Mouse (Mus musculus): ENCODE measurements around the gene Szrd1. TPM values are rescaled to one million over a fixed set of nuclear protein-coding genes. Genes with fewer than 3 reads are reported as not detected.
A peak's percentile ranks its signal among the peaks of the same experiment; 100 is the strongest.

Gene Szrd1
- total RNA-seq, 1 experiment from 2014 or later = 35.3 TPM

- no peak for ATAC-seq (replicated peaks; ENCODE audit: insufficient number of reproducible peaks, low FRiP score, low TSS enrichment, poor library complexity, severe bottlenecking)
Measured at GRCm38 (mm10) chr4:141129190-141129710, 10.3 kb downstream of the Szrd1 start.

DNA sequence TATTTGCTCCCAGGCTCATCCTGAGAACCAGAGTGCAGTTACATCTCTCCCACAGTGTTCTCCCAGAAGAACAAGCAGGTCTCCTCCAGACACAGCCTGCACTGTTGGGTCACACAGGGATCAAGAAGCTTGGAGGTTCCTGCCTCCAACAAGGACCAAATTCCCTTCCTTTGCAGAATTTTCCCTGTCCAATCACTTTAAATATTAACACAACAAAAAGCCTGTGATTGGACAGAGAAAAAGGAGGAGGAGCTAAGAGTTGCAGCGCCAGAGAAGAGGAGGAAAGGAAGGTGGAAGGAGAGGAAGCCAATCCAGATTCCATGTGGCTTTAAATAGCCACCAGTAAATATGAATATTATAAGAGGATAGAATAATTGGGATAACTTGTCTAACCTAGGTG is 16.5 kb downstream of the Szrd1 start:
- ATAC-seq (replicated peaks; ENCODE audit: insufficient number of reproducible peaks, low FRiP score, low TSS enrichment, poor library complexity, severe bottlenecking) = no peak

GRCm38 (mm10) chr4:141122663-141123062 is 16.9 kb downstream of the Szrd1 start:
- no peak for ATAC-seq (replicated peaks; ENCODE audit: insufficient number of reproducible peaks, low FRiP score, low TSS enrichment, poor library complexity, severe bottlenecking)

- ATAC-seq (replicated peaks; ENCODE audit: insufficient number of reproducible peaks, low FRiP score, low TSS enrichment, poor library complexity, severe bottlenecking) = no peak
Measured at GRCm38 (mm10) chr4:141120700-141121099, 18.9 kb downstream of the Szrd1 start.

DNA sequence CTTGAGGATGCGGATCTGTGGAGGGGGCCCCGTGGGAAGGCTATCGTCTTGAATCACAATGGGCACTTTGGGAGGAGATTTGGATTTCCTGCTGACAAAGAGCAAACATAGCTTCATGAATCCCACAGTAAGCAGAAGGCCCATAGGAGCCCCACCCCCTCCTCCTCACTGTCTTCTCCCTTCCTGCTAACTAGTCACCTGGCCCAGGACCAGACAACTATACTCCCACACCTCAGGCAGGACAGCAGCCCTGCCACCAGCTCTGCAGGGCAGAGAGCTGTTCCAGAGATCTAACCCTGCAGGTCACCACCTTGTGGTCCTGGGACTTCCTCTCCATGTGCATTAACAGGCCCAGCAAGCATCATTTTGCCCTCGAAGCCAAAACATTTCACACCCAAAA is 20.9 kb downstream of the Szrd1 start:
- ATAC-seq (replicated peaks; ENCODE audit: insufficient number of reproducible peaks, low FRiP score, low TSS enrichment, poor library complexity, severe bottlenecking) = no peak

- no peak for ATAC-seq (replicated peaks; ENCODE audit: insufficient number of reproducible peaks, low FRiP score, low TSS enrichment, poor library complexity, severe bottlenecking)
Measured at GRCm38 (mm10) chr4:141115398-141115797, 24.2 kb downstream of the Szrd1 start.

DNA sequence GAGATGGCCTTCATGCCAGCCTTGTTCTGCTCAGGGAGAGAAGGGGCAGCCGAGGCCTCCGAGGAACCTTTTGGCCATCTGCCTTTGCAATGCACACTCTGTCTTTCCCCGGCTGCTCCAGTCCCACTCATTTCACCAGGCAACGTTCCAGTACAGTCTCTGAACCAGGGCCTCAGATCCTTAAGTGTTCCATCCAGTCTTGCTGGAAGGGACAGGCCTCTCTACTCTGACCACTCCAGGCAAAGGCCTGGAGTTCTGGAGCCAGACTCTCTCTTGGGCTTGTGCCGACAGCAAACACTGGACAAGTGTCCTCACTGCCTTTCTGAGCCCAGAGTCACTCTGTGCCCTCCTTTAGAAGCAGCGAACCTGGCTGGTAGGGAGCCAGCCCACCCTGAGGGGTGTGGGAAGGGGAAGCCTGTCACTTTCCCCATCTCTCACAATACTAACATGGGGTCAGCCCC is 25.0 kb downstream of the Szrd1 start:
- ATAC-seq (replicated peaks; ENCODE audit: insufficient number of reproducible peaks, low FRiP score, low TSS enrichment, poor library complexity, severe bottlenecking) = no peak

DNA sequence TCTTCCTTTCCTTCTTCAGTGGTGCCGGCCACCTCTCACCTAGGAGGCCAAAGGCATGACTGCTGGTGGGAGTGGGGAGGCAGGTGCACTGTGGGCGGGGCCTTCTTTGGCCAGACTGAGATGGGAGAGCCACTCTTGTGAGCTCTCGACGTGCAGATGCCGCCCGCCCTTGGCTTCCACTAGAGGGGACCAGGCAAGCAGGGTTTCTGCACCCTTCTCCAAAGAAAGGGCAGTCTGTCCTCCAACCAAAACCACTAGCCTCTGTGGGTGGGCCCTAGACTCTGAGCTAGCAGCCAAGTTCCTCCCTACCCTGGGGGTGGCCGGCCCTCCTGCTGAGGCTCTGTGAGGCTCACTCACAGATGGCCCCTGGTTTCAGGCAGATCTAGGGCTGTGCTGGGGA is 25.7 kb downstream of the Szrd1 start:
- no peak for ATAC-seq (replicated peaks; ENCODE audit: insufficient number of reproducible peaks, low FRiP score, low TSS enrichment, poor library complexity, severe bottlenecking)

DNA sequence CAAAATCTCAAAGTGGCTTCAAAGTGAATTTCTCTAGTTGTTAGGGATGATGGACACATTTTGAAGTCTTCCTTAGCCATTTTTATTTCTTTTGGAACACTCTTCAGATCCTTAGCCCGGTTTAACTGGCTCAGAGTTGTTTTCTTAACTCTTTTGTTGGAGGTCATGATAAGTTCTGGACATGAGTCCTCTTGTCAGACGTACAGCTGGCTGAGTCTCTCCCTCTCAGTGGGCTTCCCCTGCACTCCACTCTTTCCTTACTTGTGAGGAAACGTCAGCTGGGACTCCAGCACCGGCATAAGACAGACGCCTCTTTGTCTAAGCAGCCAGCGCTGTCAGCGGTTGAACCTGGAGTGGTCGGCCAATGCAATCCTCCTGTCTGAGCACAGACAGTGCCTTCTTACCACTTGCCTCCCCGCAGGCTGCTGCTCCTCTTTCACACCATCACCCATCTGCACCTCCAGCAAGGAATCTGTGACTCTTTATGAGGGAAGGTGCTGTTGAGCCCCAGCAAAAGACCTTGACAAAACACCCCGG is 31.3 kb downstream of the Szrd1 start:
- ATAC-seq (replicated peaks; ENCODE audit: insufficient number of reproducible peaks, low FRiP score, low TSS enrichment, poor library complexity, severe bottlenecking) = no peak

DNA sequence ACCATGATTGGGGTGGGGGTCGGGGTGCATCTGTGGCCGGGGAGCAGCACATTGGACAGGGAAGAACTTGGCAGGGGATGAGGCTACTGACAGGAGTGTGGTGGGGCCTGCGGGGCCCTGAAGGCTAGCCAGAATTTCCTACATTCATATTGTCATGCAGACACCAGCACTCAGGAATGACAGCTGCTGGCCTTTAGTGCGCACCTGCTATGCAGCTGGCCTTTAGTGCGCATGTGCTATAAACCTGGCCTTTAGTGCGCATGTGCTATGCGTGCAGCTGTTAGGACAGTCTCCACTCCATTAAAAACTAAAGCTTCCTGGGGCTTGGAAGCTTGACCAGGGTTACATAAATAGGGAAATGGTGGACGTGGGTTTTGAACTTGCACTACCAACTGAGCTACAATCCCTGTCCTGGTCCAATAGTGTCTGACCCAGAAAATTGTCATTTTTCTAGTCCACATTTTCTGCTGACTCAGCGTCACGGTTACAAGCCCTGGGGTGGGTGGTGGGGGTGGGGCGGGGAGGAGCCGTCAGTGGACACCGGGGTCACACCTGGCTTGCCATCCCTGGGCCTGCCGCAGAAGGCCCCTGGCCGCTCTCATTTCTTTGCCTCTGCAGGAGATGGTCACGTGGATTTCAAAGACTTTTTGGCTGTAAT is 32.9 kb downstream of the Szrd1 start:
- no peak for ATAC-seq (replicated peaks; ENCODE audit: insufficient number of reproducible peaks, low FRiP score, low TSS enrichment, poor library complexity, severe bottlenecking)

- no peak for ATAC-seq (replicated peaks; ENCODE audit: insufficient number of reproducible peaks, low FRiP score, low TSS enrichment, poor library complexity, severe bottlenecking)
Measured at GRCm38 (mm10) chr4:141101855-141102254, 37.7 kb downstream of the Szrd1 start.

DNA sequence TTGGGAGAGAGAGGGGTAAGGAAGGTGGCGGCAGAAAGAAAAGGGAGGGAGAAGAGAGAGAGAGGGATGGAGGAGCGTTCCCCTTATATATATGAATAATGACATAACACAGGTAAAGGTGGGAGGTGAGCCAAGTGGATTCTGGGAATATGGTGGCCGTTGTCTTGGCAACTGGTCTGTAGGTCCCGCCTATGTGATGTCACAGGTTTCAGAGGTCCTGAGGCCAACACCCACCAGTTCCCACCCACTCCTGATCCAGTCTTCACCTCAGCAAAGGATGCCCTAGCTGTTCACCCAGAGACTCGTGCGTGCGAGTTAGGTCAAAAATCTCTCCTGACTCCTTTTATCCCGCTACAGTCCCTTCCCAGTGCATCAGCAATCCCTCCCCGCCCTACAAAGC is 38.3 kb downstream of the Szrd1 start:
- no peak for ATAC-seq (replicated peaks; ENCODE audit: insufficient number of reproducible peaks, low FRiP score, low TSS enrichment, poor library complexity, severe bottlenecking)

DNA sequence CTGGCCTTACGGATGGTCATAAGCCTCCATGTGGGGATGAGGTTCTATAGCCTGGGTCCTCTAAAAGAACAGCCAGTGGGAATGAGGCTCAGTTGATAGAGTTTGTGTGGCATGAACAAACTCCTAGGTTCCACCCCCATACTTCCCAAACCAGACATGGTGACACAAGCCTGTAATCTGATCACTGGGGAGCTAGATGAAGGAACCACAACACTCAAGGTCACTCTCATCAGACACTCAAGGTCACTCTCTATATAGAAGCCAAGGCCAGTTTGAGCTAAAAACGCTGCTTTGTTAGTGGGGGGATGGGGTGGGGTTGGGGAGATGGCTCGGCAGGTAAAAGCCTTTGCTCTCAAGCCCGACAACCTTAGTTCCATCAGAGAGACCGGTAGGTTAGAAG is 39.6 kb downstream of the Szrd1 start:
- no peak for ATAC-seq (replicated peaks; ENCODE audit: insufficient number of reproducible peaks, low FRiP score, low TSS enrichment, poor library complexity, severe bottlenecking)

DNA sequence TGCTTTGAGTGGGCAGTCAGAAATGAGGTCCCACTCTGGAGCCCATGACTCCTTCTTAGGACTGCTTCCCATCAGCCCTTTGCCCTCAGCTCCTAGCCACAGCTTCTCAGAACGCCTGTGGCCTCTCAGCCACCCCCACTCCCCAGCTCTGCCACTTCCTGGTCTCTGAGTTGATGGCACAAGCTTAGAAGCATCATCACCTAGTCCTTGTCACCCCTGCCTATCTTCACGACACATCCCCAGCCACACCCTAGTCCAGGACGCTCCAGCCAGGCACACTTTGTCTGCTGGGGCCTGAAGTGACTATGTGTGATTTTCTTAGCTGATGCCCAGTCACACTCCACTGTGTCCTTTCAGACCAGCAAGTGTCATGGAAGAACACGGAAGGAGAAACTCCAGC is 40.6 kb downstream of the Szrd1 start:
- 0 out of 2 replicates have a peak, but pooled peaks have one; percentile 25 for ATAC-seq (replicated peaks; ENCODE audit: insufficient number of reproducible peaks, low FRiP score, low TSS enrichment, poor library complexity, severe bottlenecking)

- no peak for ATAC-seq (replicated peaks; ENCODE audit: insufficient number of reproducible peaks, low FRiP score, low TSS enrichment, poor library complexity, severe bottlenecking)
Measured at GRCm38 (mm10) chr4:141096710-141097109, 42.9 kb downstream of the Szrd1 start.

DNA sequence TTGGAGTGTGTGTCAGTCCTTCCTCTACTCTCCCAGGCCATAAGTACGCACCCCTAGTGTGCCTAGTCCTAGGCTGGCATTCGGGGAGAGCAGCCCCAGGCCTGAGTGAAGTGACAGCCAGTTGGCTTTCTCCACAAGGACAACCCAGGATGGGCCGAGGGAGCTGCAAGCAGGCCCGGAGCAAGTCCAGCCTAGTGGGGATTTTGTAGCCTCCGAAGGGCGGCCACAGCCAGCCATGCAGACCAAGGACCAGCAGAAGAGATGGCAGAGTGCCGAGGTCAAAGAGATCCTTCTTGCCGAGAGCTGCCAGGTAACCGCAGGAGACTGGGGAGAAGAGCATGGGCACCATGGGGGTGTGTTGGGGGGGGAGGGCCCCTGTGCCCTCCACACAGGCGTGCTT is 44.6 kb downstream of the Szrd1 start:
- no peak for ATAC-seq (replicated peaks; ENCODE audit: insufficient number of reproducible peaks, low FRiP score, low TSS enrichment, poor library complexity, severe bottlenecking)

GRCm38 (mm10) chr4:141088714-141089113 is 50.9 kb downstream of the Szrd1 start:
- ATAC-seq (replicated peaks; ENCODE audit: insufficient number of reproducible peaks, low FRiP score, low TSS enrichment, poor library complexity, severe bottlenecking) = no peak

GRCm38 (mm10) chr4:141088033-141088432 is 51.5 kb downstream of the Szrd1 start, which contains the start of gene Spata21:
Gene Spata21, plus strand, starts transcription at chr4:141088333.
- ATAC-seq (replicated peaks; ENCODE audit: insufficient number of reproducible peaks, low FRiP score, low TSS enrichment, poor library complexity, severe bottlenecking) = no peak

GRCm38 (mm10) chr4:141086862-141087261 is 52.7 kb downstream of the Szrd1 start:
- no peak for ATAC-seq (replicated peaks; ENCODE audit: insufficient number of reproducible peaks, low FRiP score, low TSS enrichment, poor library complexity, severe bottlenecking)

- ATAC-seq (replicated peaks; ENCODE audit: insufficient number of reproducible peaks, low FRiP score, low TSS enrichment, poor library complexity, severe bottlenecking) = no peak
Measured at GRCm38 (mm10) chr4:141078510-141079137, 61.0 kb downstream of the Szrd1 start.

Data from monocyte, adult 5-6 weeks (primary cell).